Mouse (Mus musculus): ENCODE measurements at regions not wholly inside any gene's neighbourhood (a gene's known extent, or its start where the extent isn't known, plus 50 kb on each side); places are given as distances from the start of the nearest gene placed in this dataset.
A peak's percentile ranks its signal among the peaks of the same experiment; 100 is the strongest.

- no peak for DNase-seq (ENCODE audit: low read depth, low spot score)
These were observed 216.0 kb upstream of the Sox9 start for GRCm38 (mm10) chr11:112566071-112566470.

- no peak for DNase-seq (ENCODE audit: low read depth, low spot score)
These were observed 194.6 kb upstream of the Sox9 start for GRCm38 (mm10) chr11:112587386-112587785.

GRCm38 (mm10) chr11:112588088-112588487 lies 193.9 kb upstream of the Sox9 start:
- DNase-seq (ENCODE audit: low read depth, low spot score), result peak; percentile 4

- DNase-seq (ENCODE audit: low read depth, low spot score), result no peak
These were observed 191.8 kb upstream of the Sox9 start for GRCm38 (mm10) chr11:112590214-112590613.

GRCm38 (mm10) chr11:112592411-112593020 lies 189.5 kb upstream of the Sox9 start:
- DNase-seq (ENCODE audit: low read depth, low spot score), result no peak

- DNase-seq (ENCODE audit: low read depth, low spot score), result no peak
These were observed 188.2 kb upstream of the Sox9 start for GRCm38 (mm10) chr11:112593821-112594220.

GRCm38 (mm10) chr11:112607359-112607758 lies 174.7 kb upstream of the Sox9 start:
- no peak for DNase-seq (ENCODE audit: low read depth, low spot score)

- peak; percentile 21 for DNase-seq (ENCODE audit: low read depth, low spot score)
These were observed 172.7 kb upstream of the Sox9 start for GRCm38 (mm10) chr11:112609277-112609676.

- DNase-seq (ENCODE audit: low read depth, low spot score), result no peak
These were observed 171.0 kb upstream of the Sox9 start for GRCm38 (mm10) chr11:112611073-112611472.

- no peak for DNase-seq (ENCODE audit: low read depth, low spot score)
These were observed 166.4 kb upstream of the Sox9 start for GRCm38 (mm10) chr11:112615629-112616028.

- DNase-seq (ENCODE audit: low read depth, low spot score), result no peak
These were observed 165.1 kb upstream of the Sox9 start for GRCm38 (mm10) chr11:112616942-112617341.

- no peak for DNase-seq (ENCODE audit: low read depth, low spot score)
These were observed 161.1 kb upstream of the Sox9 start for GRCm38 (mm10) chr11:112620916-112621315.

GRCm38 (mm10) chr11:112621385-112622120 lies 160.5 kb upstream of the Sox9 start:
- DNase-seq (ENCODE audit: low read depth, low spot score), result no peak

GRCm38 (mm10) chr11:112649298-112649697 lies 132.7 kb upstream of the Sox9 start:
- DNase-seq (ENCODE audit: low read depth, low spot score), result no peak

- no peak for DNase-seq (ENCODE audit: low read depth, low spot score)
These were observed 124.4 kb upstream of the Sox9 start for GRCm38 (mm10) chr11:112657410-112658159.

- no peak for DNase-seq (ENCODE audit: low read depth, low spot score)
These were observed 122.1 kb upstream of the Sox9 start for GRCm38 (mm10) chr11:112659911-112660310.

- no peak for DNase-seq (ENCODE audit: low read depth, low spot score)
These were observed 120.6 kb upstream of the Sox9 start for GRCm38 (mm10) chr11:112661426-112661825.

- DNase-seq (ENCODE audit: low read depth, low spot score), result no peak
These were observed 114.7 kb upstream of the Sox9 start for GRCm38 (mm10) chr11:112667311-112667710.

- no peak for DNase-seq (ENCODE audit: low read depth, low spot score)
These were observed 109.9 kb upstream of the Sox9 start for GRCm38 (mm10) chr11:112672086-112672485.

GRCm38 (mm10) chr11:112690047-112690446 lies 92.0 kb upstream of the Sox9 start:
- no peak for DNase-seq (ENCODE audit: low read depth, low spot score)

GRCm38 (mm10) chr11:112706091-112706490 lies 75.9 kb upstream of the Sox9 start:
- no peak for DNase-seq (ENCODE audit: low read depth, low spot score)

- DNase-seq (ENCODE audit: low read depth, low spot score), result no peak
These were observed 73.8 kb upstream of the Sox9 start for GRCm38 (mm10) chr11:112708119-112708730.
